Mouse (Mus musculus): ENCODE measurements around the gene Bcl3.
"Not testable (repeated sequence)": the region's sequence is repeated elsewhere in the genome, so short reads cannot be mapped to it uniquely, and the experiment has no call there.

Bcl3 gene

GRCm38 (mm10) chr7:19806356-19806969, 16.1 kb downstream of the Bcl3 start:
- no peak for DNase-seq (ENCODE audit: low spot score in 2 of 2)

GRCm38 (mm10) chr7:19802995-19803394, 19.6 kb downstream of the Bcl3 start:
- peak; percentile 63 to 82 for DNase-seq (ENCODE audit: low spot score in 2 of 2)

- no peak for DNase-seq (ENCODE audit: low spot score in 2 of 2)
Measured at GRCm38 (mm10) chr7:19800764-19801163, 21.8 kb downstream of the Bcl3 start.

- peak; percentile 74 to 89 for DNase-seq (ENCODE audit: low spot score in 2 of 2)
Measured at GRCm38 (mm10) chr7:19796697-19797588, 25.6 kb downstream of the Bcl3 start, which contains the start of gene Cblc. Cblc (minus strand) TSS chr7:19796809.

- no peak for DNase-seq (ENCODE audit: low spot score in 2 of 2)
Measured at GRCm38 (mm10) chr7:19796254-19796653, 26.3 kb downstream of the Bcl3 start.

- no peak for DNase-seq (ENCODE audit: low spot score in 2 of 2)
Measured at GRCm38 (mm10) chr7:19795236-19795635, 27.3 kb downstream of the Bcl3 start.

- no peak for DNase-seq (ENCODE audit: low spot score in 2 of 2)
Measured at GRCm38 (mm10) chr7:19792701-19793630, 29.6 kb downstream of the Bcl3 start.

- DNase-seq (ENCODE audit: low spot score in 2 of 2) = not testable (repeated sequence)
Measured at GRCm38 (mm10) chr7:19791504-19791903, 31.1 kb downstream of the Bcl3 start.

- peak; percentile 86 to 93 for DNase-seq (ENCODE audit: low spot score in 2 of 2)
Measured at GRCm38 (mm10) chr7:19789904-19790347, 32.6 kb downstream of the Bcl3 start.

GRCm38 (mm10) chr7:19785874-19786458, 36.6 kb downstream of the Bcl3 start:
- no peak for DNase-seq (ENCODE audit: low spot score in 2 of 2)

GRCm38 (mm10) chr7:19784764-19785535, 37.6 kb downstream of the Bcl3 start:
- peak in 1 of 2 experiments; percentile 45 for DNase-seq (ENCODE audit: low spot score in 2 of 2)

- no peak for DNase-seq (ENCODE audit: low spot score in 2 of 2)
Measured at GRCm38 (mm10) chr7:19783630-19784029, 38.9 kb downstream of the Bcl3 start.

GRCm38 (mm10) chr7:19782645-19783044, 39.9 kb downstream of the Bcl3 start:
- peak in 1 of 2 experiments; percentile 45 for DNase-seq (ENCODE audit: low spot score in 2 of 2)

- no peak for DNase-seq (ENCODE audit: low spot score in 2 of 2)
Measured at GRCm38 (mm10) chr7:19781741-19782140, 40.8 kb downstream of the Bcl3 start.

GRCm38 (mm10) chr7:19779903-19780302, 42.7 kb downstream of the Bcl3 start:
- DNase-seq (ENCODE audit: low spot score in 2 of 2) = no peak

GRCm38 (mm10) chr7:19778645-19779044, 43.9 kb downstream of the Bcl3 start:
- DNase-seq (ENCODE audit: low spot score in 2 of 2) = no peak

GRCm38 (mm10) chr7:19777049-19777723, 45.4 kb downstream of the Bcl3 start:
- DNase-seq (ENCODE audit: low spot score in 2 of 2) = no peak

- DNase-seq (ENCODE audit: low spot score in 2 of 2) = no peak
Measured at GRCm38 (mm10) chr7:19771682-19772081, 50.9 kb downstream of the Bcl3 start.

- no peak for DNase-seq (ENCODE audit: low spot score in 2 of 2)
Measured at GRCm38 (mm10) chr7:19770984-19771391, 51.6 kb downstream of the Bcl3 start, which contains the start of gene Bcam. Bcam (minus strand) TSS chr7:19771016.

GRCm38 (mm10) chr7:19770375-19770754, 52.2 kb downstream of the Bcl3 start:
- peak in 1 of 2 experiments; percentile 72 for DNase-seq (ENCODE audit: low spot score in 2 of 2)

Measured in spleen, postnatal 10 days (tissue).